Mouse (Mus musculus) embryonic facial prominence, embryonic 10.5 days (tissue): Measurements from ENCODE around the gene Kcnk13. TPM values are rescaled to one million over a fixed set of nuclear protein-coding genes. Genes with fewer than 3 reads are reported as not detected.
A peak's percentile ranks its signal among the peaks of the same experiment; 100 is the strongest.

Experiments
- DNase-seq: peaks from one replicate; pipeline ENCODE4 v3.0.0-alpha.2; 2017; ENCODE audit warnings: low spot score
- H3K27ac ChIP-seq: fragments of 300-500 bp; sonication (generic); replicated peaks from 2 replicates; pipeline ENCODE4 v1.5.1; 2016; ENCODE audit warnings: mild to moderate bottlenecking
- H3K27me3 ChIP-seq: fragments of 300-500 bp; sonication (generic); replicated peaks from 2 replicates; pipeline ENCODE4 v1.6.1; 2016; ENCODE audit warnings: low read depth, mild to moderate bottlenecking; ENCODE audit not compliant: poor library complexity, severe bottlenecking
- H3K36me3 ChIP-seq: fragments of 300-500 bp; sonication (generic); replicated peaks from 2 replicates; pipeline ENCODE4 v1.6.1; 2016; ENCODE audit warnings: mild to moderate bottlenecking, moderate library complexity
- H3K4me1 ChIP-seq: fragments of 300-500 bp; sonication (generic); 2 replicates; pipeline ENCODE4 v1.6.1; 2016
- H3K4me3 ChIP-seq: fragments of 300-500 bp; sonication (generic); 2 replicates; pipeline ENCODE4 v1.5.1; 2016; ENCODE audit warnings: mild to moderate bottlenecking, moderate library complexity
- H3K9me3 ChIP-seq: fragments of 300-500 bp; sonication (generic); 2 replicates; pipeline ENCODE4 v1.6.1; 2016; ENCODE audit warnings: mild to moderate bottlenecking
- WGBS: fragments of 180-500 bp; shearing (Covaris S2); methylation state at CpG from one replicate; pipeline ENCODE4 v1.1.7; 2016; 5-methylcytosine and 5-hydroxymethylcytosine counted together
- polyA plus RNA-seq: library from polyadenylated mRNA; unstranded; fragments of >200 nt; fragmentation: Nextera tagmentation; extraction: Ambion mirVana; gene quantifications from 2 replicates; pipeline ENCODE4 v1.2.1, GENCODE M21; 2016

Gene Kcnk13
- polyA plus RNA-seq, 1 experiment from 2014 or later = 0.16 TPM

- no peak overlapping the region for H3K27ac ChIP-seq
- H3K27me3 ChIP-seq = no peaks in the 10 kb centered on the region
- H3K9me3 ChIP-seq = no peaks in the 10 kb centered on the region
- no peaks in the 10 kb centered on the region; the same call in 1 of the 2 replicates for H3K4me1 ChIP-seq
- no peaks in the 10 kb centered on the region for H3K36me3 ChIP-seq
- WGBS = 80% methylated on average over 7 of the region's 7 CpGs
- no peak for DNase-seq
- no peak overlapping the region for H3K4me3 ChIP-seq
Observed at GRCm38 (mm10) chr12:100000381-100000780, 36.1 kb downstream of the Kcnk13 start.

- 85% methylated on average over 3 of the region's 3 CpGs for WGBS
- no peaks in the 10 kb centered on the region for H3K27me3 ChIP-seq
- H3K27ac ChIP-seq = no peak overlapping the region
- no peaks in the 10 kb centered on the region for H3K9me3 ChIP-seq
- no peak overlapping the region for H3K4me3 ChIP-seq
- DNase-seq = no peak
- no peaks in the 10 kb centered on the region; the same call in 1 of the 2 replicates for H3K4me1 ChIP-seq
- no peaks in the 10 kb centered on the region for H3K36me3 ChIP-seq
Observed at GRCm38 (mm10) chr12:100001246-100001645, 36.9 kb downstream of the Kcnk13 start.

GRCm38 (mm10) chr12:100001910-100002309 is 37.6 kb downstream of the Kcnk13 start:
- Histone ChIP-seq H3K27me3 (no peaks in the 10 kb centered on the region), H3K36me3 (no peaks in the 10 kb centered on the region), H3K27ac (no peak overlapping the region), H3K4me1 (no peaks in the 10 kb centered on the region; the same call in 1 of the 2 replicates), H3K9me3 (no peaks in the 10 kb centered on the region), H3K4me3 (no peak overlapping the region)
- 81% methylated on average over 3 of the region's 3 CpGs for WGBS
- no peak for DNase-seq

GRCm38 (mm10) chr12:100002914-100003587 is 38.8 kb downstream of the Kcnk13 start:
- DNase-seq = peak; percentile 11
- H3K4me1 ChIP-seq = no peaks in the 10 kb centered on the region; the same call in 1 of the 2 replicates
- no peaks in the 10 kb centered on the region for H3K9me3 ChIP-seq
- no peak overlapping the region for H3K27ac ChIP-seq
- 44% methylated on average over 8 of the region's 8 CpGs for WGBS
- H3K27me3 ChIP-seq = no peaks in the 10 kb centered on the region
- H3K36me3 ChIP-seq = no peaks in the 10 kb centered on the region
- H3K4me3 ChIP-seq = no peak overlapping the region

- no peak for DNase-seq
- Histone ChIP-seq H3K36me3 (no peaks in the 10 kb centered on the region), H3K27ac (no peak overlapping the region), H3K9me3 (no peaks in the 10 kb centered on the region), H3K4me1 (no peaks in the 10 kb centered on the region; the same call in 1 of the 2 replicates), H3K4me3 (no peak overlapping the region), H3K27me3 (no peaks in the 10 kb centered on the region)
- 91% methylated on average over 5 of the region's 5 CpGs for WGBS
Observed at GRCm38 (mm10) chr12:100005285-100005684, 41.0 kb downstream of the Kcnk13 start.

- Histone ChIP-seq H3K4me1 (no peaks in the 10 kb centered on the region; the same call in 1 of the 2 replicates), H3K9me3 (no peaks in the 10 kb centered on the region), H3K4me3 (no peak overlapping the region), H3K36me3 (no peaks in the 10 kb centered on the region), H3K27me3 (no peaks in the 10 kb centered on the region), H3K27ac (no peak overlapping the region)
- WGBS = 84% methylated on average over 2 of the region's 2 CpGs
- no peak for DNase-seq
Observed at GRCm38 (mm10) chr12:100006681-100007080, 42.4 kb downstream of the Kcnk13 start.

GRCm38 (mm10) chr12:100012839-100013238 is 48.5 kb downstream of the Kcnk13 start:
- Histone ChIP-seq H3K36me3 (no peaks in the 10 kb centered on the region), H3K27me3 (no peaks in the 10 kb centered on the region), H3K4me1 (no peaks in the 10 kb centered on the region), H3K4me3 (no peak overlapping the region), H3K27ac (no peak overlapping the region), H3K9me3 (no peaks in the 10 kb centered on the region)
- 93% methylated on average over 3 of the region's 3 CpGs for WGBS
- no peak for DNase-seq

GRCm38 (mm10) chr12:100015146-100015545 is 50.8 kb downstream of the Kcnk13 start:
- Histone ChIP-seq H3K27ac (no peak overlapping the region), H3K4me1 (no peaks in the 10 kb centered on the region), H3K9me3 (no peaks in the 10 kb centered on the region), H3K27me3 (no peaks in the 10 kb centered on the region), H3K4me3 (no peak overlapping the region), H3K36me3 (no peaks in the 10 kb centered on the region)
- WGBS = 89% methylated on average over 5 of the region's 5 CpGs
- DNase-seq = no peak

GRCm38 (mm10) chr12:100017709-100018108 is 53.4 kb downstream of the Kcnk13 start:
- Histone ChIP-seq H3K27ac (no peak overlapping the region), H3K9me3 (no peaks in the 10 kb centered on the region), H3K4me3 (no peak overlapping the region), H3K27me3 (no peaks in the 10 kb centered on the region), H3K36me3 (no peaks in the 10 kb centered on the region), H3K4me1 (no peaks in the 10 kb centered on the region)
- 87% methylated on average over 6 of the region's 6 CpGs for WGBS
- no peak for DNase-seq

- Histone ChIP-seq H3K4me1 (no peaks in the 10 kb centered on the region), H3K27me3 (no peaks in the 10 kb centered on the region), H3K9me3 (no peaks in the 10 kb centered on the region), H3K4me3 (no peak overlapping the region), H3K36me3 (no peaks in the 10 kb centered on the region), H3K27ac (no peak overlapping the region)
- DNase-seq = no peak
- whole genome bisulfite sequencing = 87% methylated on average over 5 of the region's 5 CpGs
Observed at GRCm38 (mm10) chr12:100022490-100022889, 58.2 kb downstream of the Kcnk13 start.

- WGBS = 88% methylated on average over 12 of the region's 12 CpGs
- DNase-seq = no peak
- no peaks in the 10 kb centered on the region for H3K9me3 ChIP-seq
- H3K4me1 ChIP-seq = no peaks in the 10 kb centered on the region
- H3K4me3 ChIP-seq = no peak overlapping the region
- no peak overlapping the region for H3K27ac ChIP-seq
- H3K36me3 ChIP-seq = no peaks in the 10 kb centered on the region
- H3K27me3 ChIP-seq = no peaks in the 10 kb centered on the region
Observed at GRCm38 (mm10) chr12:100023821-100024365, 59.6 kb downstream of the Kcnk13 start.

GRCm38 (mm10) chr12:100025675-100026074 is 61.4 kb downstream of the Kcnk13 start:
- Histone ChIP-seq H3K4me3 (no peak overlapping the region), H3K9me3 (no peaks in the 10 kb centered on the region), H3K27me3 (no peaks in the 10 kb centered on the region), H3K4me1 (no peaks in the 10 kb centered on the region), H3K27ac (no peak overlapping the region), H3K36me3 (no peaks in the 10 kb centered on the region)
- no peak for DNase-seq
- WGBS = 79% methylated on average over 11 of the region's 11 CpGs

GRCm38 (mm10) chr12:100026715-100027245 is 62.5 kb downstream of the Kcnk13 start:
- H3K36me3 ChIP-seq = no peaks in the 10 kb centered on the region

More at GRCm38 (mm10) chr12:100026715-100027245, 62.5 kb downstream of the Kcnk13 start:
- 81% methylated on average over 7 of the region's 7 CpGs for WGBS
- Histone ChIP-seq H3K27ac (no peak overlapping the region), H3K4me3 (no peak overlapping the region), H3K27me3 (no peaks in the 10 kb centered on the region), H3K9me3 (no peaks in the 10 kb centered on the region), H3K4me1 (no peaks in the 10 kb centered on the region)
- no peak for DNase-seq
